Mouse (Mus musculus) mesoderm, embryonic 11.5 days (tissue): ENCODE data around the gene Tmem59.

ENCODE experiments used
- DNase-seq: peaks from one replicate; pipeline ENCODE4 v3.0.0-alpha.2; 2012; ENCODE audit warnings: low read depth, low spot score

Gene Tmem59

GRCm38 (mm10) chr4:107179561-107179960 lies 1.4 kb downstream of the Tmem59 start:
- DNase-seq, result no peak

- no peak for DNase-seq
Observed at GRCm38 (mm10) chr4:107180746-107181145, 2.5 kb downstream of the Tmem59 start.

GRCm38 (mm10) chr4:107181866-107182265 lies 3.7 kb downstream of the Tmem59 start:
- no peak for DNase-seq

- no peak for DNase-seq
Observed at GRCm38 (mm10) chr4:107182796-107183195, 4.6 kb downstream of the Tmem59 start.

- DNase-seq, result no peak
Observed at GRCm38 (mm10) chr4:107183203-107183602, 5.0 kb downstream of the Tmem59 start.

- peak; percentile 35 for DNase-seq
Observed at GRCm38 (mm10) chr4:107185703-107186102, 7.5 kb downstream of the Tmem59 start.

- no peak for DNase-seq
Observed at GRCm38 (mm10) chr4:107193841-107194240, 15.6 kb downstream of the Tmem59 start.

- DNase-seq, result no peak
Observed at GRCm38 (mm10) chr4:107196454-107196853, 18.3 kb downstream of the Tmem59 start.

GRCm38 (mm10) chr4:107198072-107198471 lies 19.9 kb downstream of the Tmem59 start:
- DNase-seq, result no peak

GRCm38 (mm10) chr4:107201779-107202178 lies 23.6 kb downstream of the Tmem59 start:
- DNase-seq, result no peak

- DNase-seq, result no peak
Observed at GRCm38 (mm10) chr4:107203001-107203400, 24.8 kb downstream of the Tmem59 start.

- DNase-seq, result no peak
Observed at GRCm38 (mm10) chr4:107207016-107207415, 28.8 kb downstream of the Tmem59 start.

GRCm38 (mm10) chr4:107208880-107209279 lies 30.7 kb downstream of the Tmem59 start, which contains the start of gene Ldlrad1:
Gene Ldlrad1, plus strand, starts transcription at chr4:107209180.
- no peak for DNase-seq

GRCm38 (mm10) chr4:107210483-107211097 lies 32.4 kb downstream of the Tmem59 start:
- DNase-seq, result no peak

- no peak for DNase-seq
Observed at GRCm38 (mm10) chr4:107211465-107211864, 33.3 kb downstream of the Tmem59 start.

GRCm38 (mm10) chr4:107211936-107212335 lies 33.7 kb downstream of the Tmem59 start:
- DNase-seq, result no peak

GRCm38 (mm10) chr4:107213279-107214011 lies 35.2 kb downstream of the Tmem59 start:
- no peak for DNase-seq

GRCm38 (mm10) chr4:107217574-107217973 lies 39.4 kb downstream of the Tmem59 start:
- no peak for DNase-seq

- DNase-seq, result no peak
Observed at GRCm38 (mm10) chr4:107221524-107221923, 43.3 kb downstream of the Tmem59 start.

- no peak for DNase-seq
Observed at GRCm38 (mm10) chr4:107223225-107224204, 45.3 kb downstream of the Tmem59 start.

- DNase-seq, result no peak
Observed at GRCm38 (mm10) chr4:107226313-107226712, 48.1 kb downstream of the Tmem59 start.

- DNase-seq, result no peak
Observed at GRCm38 (mm10) chr4:107232219-107232618, 54.0 kb downstream of the Tmem59 start.
